Mouse (Mus musculus) cerebellum, adult 2 months (tissue): Measurements from ENCODE around the gene Syne3. TPM values are rescaled to one million over a fixed set of nuclear protein-coding genes. Genes with fewer than 3 reads are reported as not detected.

ENCODE experiments used
- DNase-seq, 2 experiments: peaks; one replicate each; pipeline ENCODE4 v3.0.0; 2021
- H3K27ac ChIP-seq: fragments of 200-500 bp; 2 replicates; pipeline ENCODE4 v1.5.1; 2012; ENCODE audit warnings: low read length, control low read depth, inconsistent platforms; ENCODE audit not compliant: insufficient read depth
- H3K27me3 ChIP-seq: fragments of 200-500 bp; 2 replicates; pipeline ENCODE4 v1.6.1; 2012; ENCODE audit warnings: inconsistent platforms, mild to moderate bottlenecking, low read length, moderate library complexity; ENCODE audit not compliant: control insufficient read depth, insufficient read depth
- H3K4me1 ChIP-seq: fragments of 200-500 bp; 2 replicates; pipeline ENCODE4 v1.6.1; 2011; ENCODE audit warnings: low read length; ENCODE audit not compliant: control insufficient read depth, insufficient read depth
- H3K4me3 ChIP-seq: fragments of 200-500 bp; replicated peaks from 2 replicates; pipeline ENCODE3; 2011; ENCODE audit warnings: mild to moderate bottlenecking, low read depth, low read length, control low read depth; ENCODE audit not compliant: insufficient read depth
- CTCF ChIP-seq: fragments of 200-500 bp; IDR thresholded peaks from 2 replicates; pipeline ENCODE4 v1.5.1; 2011; ENCODE audit warnings: low read depth, mild to moderate bottlenecking, control low read depth, low read length, moderate library complexity, borderline replicate concordance; ENCODE audit not compliant: insufficient read depth
- POLR2A ChIP-seq: fragments of 200-500 bp; IDR thresholded peaks from 2 replicates; pipeline ENCODE4 v1.6.1; 2011; ENCODE audit warnings: low read length, control low read depth, borderline replicate concordance; ENCODE audit not compliant: insufficient read depth
- WGBS: fragments of 180-500 bp; shearing (Covaris S2); methylation state at CpG from one replicate; pipeline ENCODE4 v1.1.7; 2018; 5-methylcytosine and 5-hydroxymethylcytosine counted together
- polyA plus RNA-seq: library from polyadenylated mRNA; depleted of rRNA; stranded (reverse); fragments of >200 nt; gene quantifications from 2 replicates; pipeline ENCODE4 v1.2.3, GENCODE M21; 2012

The Syne3 gene
- polyA plus RNA-seq, 1 experiment, result 1.2 TPM

DNA sequence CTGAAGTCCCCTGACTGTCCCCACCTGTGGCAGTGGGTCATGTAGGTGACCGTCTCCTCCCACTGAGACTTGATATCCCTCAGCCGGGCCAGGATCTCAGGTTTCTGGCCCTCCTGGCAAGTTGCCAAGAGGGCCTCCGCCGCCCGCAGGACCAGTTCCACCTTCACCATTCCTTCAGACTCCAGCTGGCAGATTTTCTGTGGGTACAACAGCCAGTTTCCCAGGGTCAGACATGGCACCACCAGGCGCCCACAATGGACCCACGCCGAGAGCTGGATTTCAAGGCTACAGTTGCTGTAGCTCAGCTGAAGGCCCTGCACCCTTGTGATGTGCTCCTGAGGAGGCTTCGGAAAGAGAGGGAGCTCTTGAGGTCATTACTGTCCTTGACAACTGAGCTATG is 40.4 kb downstream of the Syne3 start:
- DNase-seq, result no peak
- Histone ChIP-seq H3K4me1 (no peaks in the 10 kb centered on the region), H3K27ac (no peak overlapping the region), H3K4me3 (no peak overlapping the region), H3K27me3 (no peaks in the 10 kb centered on the region)
- 81% methylated on average over 9 of the region's 9 CpGs for WGBS
- no peak for TF ChIP-seq CTCF
- no peak for TF ChIP-seq POLR2A

DNA sequence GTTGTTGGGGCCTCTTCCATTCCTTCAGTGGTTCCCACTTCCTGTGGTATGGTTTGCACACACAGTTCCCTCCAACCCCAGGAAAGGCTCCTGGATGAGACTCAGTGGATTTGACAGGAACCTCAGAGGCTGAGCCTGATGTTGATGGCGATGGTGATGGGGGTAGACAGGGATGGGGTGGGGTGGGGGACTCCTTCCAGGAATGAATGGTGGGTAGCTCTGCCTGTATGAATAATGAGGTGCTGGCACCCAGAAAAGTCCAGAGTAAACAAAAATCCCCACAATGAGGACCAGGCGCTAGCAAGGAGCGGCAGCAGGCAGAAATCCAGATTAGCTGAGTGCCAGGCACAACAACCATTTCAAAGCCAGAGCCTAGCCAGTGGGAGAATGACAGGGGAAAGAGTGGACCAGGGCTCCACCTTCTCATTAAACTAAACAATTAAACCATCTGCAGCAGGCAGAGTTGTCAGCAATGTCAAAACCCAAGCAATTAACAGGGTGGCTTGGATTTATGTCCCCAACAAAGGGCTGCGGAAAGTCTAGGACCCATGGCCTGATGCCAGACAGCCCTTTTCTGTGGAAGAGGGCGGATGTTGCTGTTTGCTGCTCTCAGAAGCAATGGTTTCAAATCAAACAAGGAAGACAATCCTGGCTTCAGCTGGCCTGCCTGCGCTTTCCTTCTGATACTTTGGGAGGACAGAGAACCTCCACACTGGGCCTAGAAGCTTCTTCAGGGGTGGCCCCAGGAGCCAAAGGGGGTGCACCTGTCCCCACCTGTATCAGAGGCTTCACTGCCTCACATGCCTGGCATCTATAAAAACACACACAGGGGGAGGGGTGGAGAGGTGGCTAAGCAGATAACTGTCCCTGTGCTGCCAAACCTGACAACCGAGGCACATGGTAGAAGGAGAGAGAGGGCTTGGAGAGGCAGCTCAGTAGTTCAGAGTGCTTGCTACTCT is 44.4 kb downstream of the Syne3 start:
- 64% methylated on average over 7 of the region's 7 CpGs for WGBS
- TF ChIP-seq CTCF, result no peak
- no peak for TF ChIP-seq POLR2A
- no peak overlapping the region for H3K27ac ChIP-seq
- H3K4me3 ChIP-seq, result no peak overlapping the region
- no peak for DNase-seq
- no peaks in the 10 kb centered on the region; the same call in 1 of the 2 replicates for H3K27me3 ChIP-seq
- H3K4me1 ChIP-seq, result no peaks in the 10 kb centered on the region

GRCm38 (mm10) chr12:104960421-104960820 is 49.2 kb downstream of the Syne3 start:
- DNase-seq, result no peak
- Histone ChIP-seq H3K27ac (no peak overlapping the region), H3K4me1 (peaks cover 7% of the 10 kb centered on the region), H3K27me3 (no peaks in the 10 kb centered on the region; the same call in 1 of the 2 replicates), H3K4me3 (no peak overlapping the region)
- TF ChIP-seq POLR2A (no peak), CTCF (no peak)

- no peak for TF ChIP-seq POLR2A
- TF ChIP-seq CTCF, result no peak
- no peak for DNase-seq
- Histone ChIP-seq H3K27me3 (no peaks in the 10 kb centered on the region; the same call in 1 of the 2 replicates), H3K4me1 (peaks cover 12% of the 10 kb centered on the region), H3K4me3 (no peak overlapping the region), H3K27ac (no peak overlapping the region)
- 29% methylated on average over 9 of the region's 9 CpGs for WGBS
Observed at GRCm38 (mm10) chr12:104959966-104960365, 49.6 kb downstream of the Syne3 start.

GRCm38 (mm10) chr12:104958263-104958662 is 51.3 kb downstream of the Syne3 start:
- peaks cover 15% of the 10 kb centered on the region for H3K4me1 ChIP-seq
- TF ChIP-seq CTCF (no peak), POLR2A (no peak)
- H3K27ac ChIP-seq, result no peak overlapping the region
- DNase-seq, result no peak
- WGBS, result 81% methylated on average over 11 of the region's 11 CpGs
- no peak overlapping the region for H3K4me3 ChIP-seq
- no peaks in the 10 kb centered on the region; the same call in 1 of the 2 replicates for H3K27me3 ChIP-seq

DNA sequence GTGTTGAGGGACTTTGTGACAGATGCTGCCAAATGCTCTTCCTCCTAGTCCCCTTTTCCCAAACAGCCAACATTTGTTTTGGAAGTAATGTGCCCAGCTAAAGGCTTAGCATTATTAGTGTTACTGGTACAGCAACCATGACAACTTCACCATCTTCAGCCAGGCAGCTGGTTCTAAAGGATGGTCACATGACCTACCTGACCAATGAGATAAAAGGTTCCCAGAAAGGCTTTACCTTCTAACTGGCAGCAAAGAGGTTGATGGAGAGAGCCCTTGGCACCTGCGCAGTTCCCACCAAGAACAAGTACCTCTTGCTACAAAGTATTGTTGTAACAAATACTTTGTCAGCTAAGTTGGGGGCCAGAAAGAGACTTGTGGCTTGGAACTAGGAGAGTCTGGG is 52.4 kb downstream of the Syne3 start:
- Histone ChIP-seq H3K4me3 (no peak overlapping the region), H3K4me1 (peaks cover 15% of the 10 kb centered on the region), H3K27ac (no peak overlapping the region), H3K27me3 (no peaks in the 10 kb centered on the region)
- TF ChIP-seq POLR2A (no peak), CTCF (no peak)
- no peak for DNase-seq
- 100% methylated on average over 1 of the region's 1 CpGs for WGBS

DNA sequence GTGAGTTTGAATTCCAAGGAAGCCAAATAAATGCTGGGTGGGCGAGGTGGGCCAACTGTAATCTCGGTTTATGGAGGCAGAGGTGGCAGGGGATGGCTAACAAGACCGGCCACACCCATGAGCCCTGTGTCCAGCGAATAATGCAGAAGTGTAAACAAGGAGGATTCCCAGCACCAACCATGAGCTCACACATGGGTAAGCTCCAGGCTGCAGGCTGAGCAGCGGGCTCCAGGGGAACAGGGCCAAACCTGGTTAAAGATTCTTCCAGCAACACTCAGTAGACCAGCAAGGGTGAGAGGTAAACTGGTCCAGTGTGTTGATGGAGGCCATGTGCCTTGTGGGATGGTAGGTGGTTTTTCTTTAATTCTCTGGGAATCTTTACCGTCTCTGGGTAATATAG is 53.2 kb downstream of the Syne3 start:
- Histone ChIP-seq H3K27me3 (no peaks in the 10 kb centered on the region), H3K4me3 (no peak overlapping the region), H3K27ac (no peak overlapping the region), H3K4me1 (peaks cover 15% of the 10 kb centered on the region)
- DNase-seq, result peak in 1 of 2 experiments; percentile 19
- TF ChIP-seq CTCF, result no peak
- TF ChIP-seq POLR2A, result no peak
- WGBS, result 55% methylated on average over 6 of the region's 6 CpGs

DNA sequence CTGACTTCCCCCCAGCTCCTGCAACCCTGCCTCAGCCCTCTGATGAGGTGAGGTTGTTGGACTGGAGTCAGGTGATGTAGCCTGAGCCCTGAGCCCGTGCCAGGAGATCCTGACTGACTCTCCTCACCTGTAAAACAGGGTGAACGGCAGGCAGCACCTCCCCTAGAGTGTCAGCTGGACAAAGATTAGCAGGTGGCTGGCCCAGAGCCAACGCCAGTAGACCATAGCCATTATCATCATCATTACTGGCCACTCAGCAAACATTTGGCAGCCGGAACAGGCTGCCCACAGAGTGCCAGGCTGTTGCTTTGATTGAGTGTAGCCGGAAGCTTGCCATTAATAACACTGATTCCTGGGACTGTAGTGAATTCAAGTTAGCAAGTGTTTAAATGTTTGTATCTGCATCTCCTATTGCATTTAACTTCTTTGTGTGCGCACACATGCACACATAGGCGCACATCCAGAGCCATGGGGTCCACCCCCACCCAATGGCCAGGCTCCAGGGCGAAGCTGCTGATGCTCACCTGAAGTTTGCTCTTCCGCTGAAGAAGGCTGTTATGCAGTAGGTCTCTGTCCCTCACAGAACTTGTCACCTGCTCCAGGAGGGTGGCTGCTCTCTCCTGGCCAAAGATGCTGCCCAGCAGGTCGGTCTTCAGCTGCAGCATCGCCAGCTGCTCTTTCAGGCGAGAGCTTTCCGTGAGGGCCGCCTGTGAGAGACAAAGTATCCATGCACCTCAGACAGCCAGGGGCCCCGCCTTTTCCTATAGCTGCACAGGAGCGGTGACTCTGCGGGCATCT is 54.4 kb downstream of the Syne3 start:
- 11% methylated on average over 17 of the region's 17 CpGs for WGBS
- Histone ChIP-seq H3K27ac (no peak overlapping the region), H3K27me3 (no peaks in the 10 kb centered on the region), H3K4me3 (no peak overlapping the region), H3K4me1 (peaks cover 15% of the 10 kb centered on the region)
- no peak for TF ChIP-seq CTCF
- no peak for TF ChIP-seq POLR2A
- DNase-seq, result peak; percentile 86 to 90
